Mouse (Mus musculus) T-helper 2 cell (primary cell): Measurements from ENCODE around the gene Tuba4a.
"Not testable (repeated sequence)": the region's sequence is repeated elsewhere in the genome, so short reads cannot be mapped to it uniquely, and the experiment has no call there.

ENCODE experiments used
- in situ Hi-C: fragments of 300-600 bp; cut with MboI, MseI; formaldehyde crosslinking; loops from one replicate; pipeline ENCODE4 v1.15.1; 2025; ENCODE audit warnings: high pct_unique_total_duplicates

Gene Tuba4a

GRCm38 (mm10) chr1:75236117-75237050 lies 16.7 kb upstream of the Tuba4a start, which contains the start of gene Dnajb2:
TSS of gene Dnajb2 (plus strand) at chr1:75236406.
- in situ Hi-C loops: no loop called here

GRCm38 (mm10) chr1:75234606-75235005 lies 14.9 kb upstream of the Tuba4a start:
- in situ Hi-C loops: no loop called here

GRCm38 (mm10) chr1:75232489-75232888 lies 12.8 kb upstream of the Tuba4a start:
- in situ Hi-C loops: not testable (repeated sequence)

- in situ Hi-C loops: no loop called here
Observed at GRCm38 (mm10) chr1:75231664-75232152, 12.0 kb upstream of the Tuba4a start, which contains the start of gene A630095N17Rik. TSS of gene A630095N17Rik (minus strand) at chr1:75232102.

- in situ Hi-C loops: no loop called here
Observed at GRCm38 (mm10) chr1:75231224-75231623, 11.6 kb upstream of the Tuba4a start.

GRCm38 (mm10) chr1:75230335-75230994 lies 10.8 kb upstream of the Tuba4a start:
- in situ Hi-C loops: no loop called here

- in situ Hi-C loops: no loop called here
Observed at GRCm38 (mm10) chr1:75229158-75229557, 9.5 kb upstream of the Tuba4a start.

GRCm38 (mm10) chr1:75227653-75228052 lies 8.0 kb upstream of the Tuba4a start:
- in situ Hi-C loops: no loop called here

GRCm38 (mm10) chr1:75226138-75226537 lies 6.5 kb upstream of the Tuba4a start:
- in situ Hi-C loops: no loop called here

- in situ Hi-C loops: no loop called here
Observed at GRCm38 (mm10) chr1:75225473-75225872, 5.8 kb upstream of the Tuba4a start.

GRCm38 (mm10) chr1:75223532-75223931 lies 3.9 kb upstream of the Tuba4a start:
- in situ Hi-C loops: loop anchor here (25.0 kb wide), 1 partner anchor 986 kb away; the partner anchor contains the start of gene Arpc2

GRCm38 (mm10) chr1:75222926-75223325 lies 3.3 kb upstream of the Tuba4a start:
- in situ Hi-C loops: loop anchor here (25.0 kb wide), 1 partner anchor 986 kb away; the partner anchor contains the start of gene Arpc2

GRCm38 (mm10) chr1:75221538-75221937 lies 1.9 kb upstream of the Tuba4a start:
- in situ Hi-C loops: loop anchor here (25.0 kb wide), 1 partner anchor 984 kb away; the partner anchor contains the start of gene Arpc2

- in situ Hi-C loops: loop anchor here (25.0 kb wide), 1 partner anchor 982 kb away; the partner anchor contains the start of gene Arpc2
Observed at GRCm38 (mm10) chr1:75219078-75219477, 587 bp downstream of the Tuba4a start.

GRCm38 (mm10) chr1:75218227-75219001 lies 1.3 kb downstream of the Tuba4a start:
- in situ Hi-C loops: loop anchor here (25.0 kb wide), 1 partner anchor 981 kb away; the partner anchor contains the start of gene Arpc2

- in situ Hi-C loops: loop anchor here (25.0 kb wide), 1 partner anchor 981 kb away; the partner anchor contains the start of gene Arpc2
Observed at GRCm38 (mm10) chr1:75217893-75218226, 1.8 kb downstream of the Tuba4a start.

GRCm38 (mm10) chr1:75216797-75217585 lies 2.7 kb downstream of the Tuba4a start:
- in situ Hi-C loops: loop anchor here (25.0 kb wide), 1 partner anchor 980 kb away; the partner anchor contains the start of gene Arpc2

- in situ Hi-C loops: loop anchor here (25.0 kb wide), 1 partner anchor 978 kb away; the partner anchor contains the start of gene Arpc2
Observed at GRCm38 (mm10) chr1:75215785-75216184, 3.9 kb downstream of the Tuba4a start.

GRCm38 (mm10) chr1:75214886-75215285 lies 4.8 kb downstream of the Tuba4a start:
- in situ Hi-C loops: loop anchor here (25.0 kb wide), 1 partner anchor 978 kb away; the partner anchor contains the start of gene Arpc2

- in situ Hi-C loops: loop anchor here (25.0 kb wide), 1 partner anchor 977 kb away; the partner anchor contains the start of gene Arpc2
Observed at GRCm38 (mm10) chr1:75214442-75214841, 5.2 kb downstream of the Tuba4a start.
